Mouse (Mus musculus): ENCODE results near the gene Gm17689. TPM values are rescaled to one million over a fixed set of nuclear protein-coding genes. Genes with fewer than 3 reads are reported as not detected.

Gene Gm17689
- polyA plus RNA-seq (2014; fragmentation: Nextera tagmentation; extraction: Ambion mirVana), result not detected in 2 replicates

DNA sequence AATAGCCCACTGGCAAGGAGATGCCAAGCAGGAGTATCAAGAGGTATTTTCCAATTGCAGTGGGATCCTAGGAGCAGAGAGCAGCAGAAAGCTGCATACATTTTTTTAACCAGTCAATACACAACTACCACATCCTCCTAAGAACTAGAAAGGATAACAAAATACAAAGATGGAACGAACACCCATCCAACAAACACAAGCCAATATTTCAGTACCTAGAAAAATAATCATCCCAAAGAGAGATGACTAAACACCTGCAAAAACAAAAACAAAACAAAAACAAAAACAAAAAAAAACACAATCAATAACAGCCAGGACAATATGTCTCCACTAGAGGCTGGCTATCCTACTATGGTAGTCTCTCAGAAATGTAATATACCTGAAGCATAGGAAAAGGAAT, at the start of gene Gm17689:
TSS of gene Gm17689 (minus strand) at position 101 of the 400 bp plus-strand sequence.
- Histone ChIP-seq H3K4me2 (ENCODE audit: low read depth, low read length) (no peak within 1 kb of the TSS), H3K9me3 (ENCODE audit: control insufficient read depth, low read length) (no peaks in the 10 kb centered on the region), H3K27me3 (replicated peaks; ENCODE audit: control insufficient read depth, insufficient read depth, low read length) (no peaks in the 10 kb centered on the region), H3K27ac (replicated peaks; ENCODE audit: low read depth, low read length) (no peak within 1 kb of the TSS), H3K36me3 (ENCODE audit: control insufficient read depth, insufficient read depth, low read length) (no peaks in the 10 kb centered on the region), H3K9ac (ENCODE audit: low read depth, low read length) (no peak within 1 kb of the TSS), H3K4me1 (ENCODE audit: control insufficient read depth, insufficient read depth, low read length) (no peaks in the 10 kb centered on the region), H3K4me3 (ENCODE audit: low read depth, low read length) (no peak within 1 kb of the TSS)
- no peak for ATAC-seq (ENCODE audit: low read depth)
- DNase-seq (ENCODE audit: low spot score), result no peak
- 58% methylated on average over 1 of the region's 1 CpGs for WGBS

DNA sequence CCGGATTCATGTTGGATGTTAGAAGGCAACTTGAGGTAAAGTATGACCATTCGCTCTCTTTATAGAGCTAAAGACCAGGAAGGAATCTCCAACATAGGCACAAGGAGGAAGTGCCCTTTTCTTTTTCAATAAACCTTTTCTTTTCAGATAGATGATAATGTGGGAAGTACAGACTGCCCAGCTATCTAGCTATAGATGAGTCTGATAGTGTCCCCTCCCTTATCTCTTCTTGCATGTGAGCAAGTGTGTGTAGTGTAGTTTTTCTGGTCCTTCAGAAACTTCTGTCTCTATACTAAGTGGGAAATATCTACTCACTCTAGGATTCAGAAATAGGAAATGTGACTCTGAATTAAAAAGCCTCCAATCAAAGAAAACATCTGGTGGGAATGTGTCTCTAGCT, 40.6 kb downstream of the Gm17689 start, which contains the start of gene Gm5615:
TSS of gene Gm5615 (minus strand) at position 101 of the 400 bp plus-strand sequence.
- 95% methylated on average over 2 of the region's 2 CpGs for WGBS
- H3K36me3 ChIP-seq (ENCODE audit: control insufficient read depth, insufficient read depth, low read length), result no peaks in the 10 kb centered on the region
- no peaks in the 10 kb centered on the region for H3K9me3 ChIP-seq (ENCODE audit: control insufficient read depth, low read length)
- H3K27me3 ChIP-seq (replicated peaks; ENCODE audit: control insufficient read depth, insufficient read depth, low read length), result no peaks in the 10 kb centered on the region
- no peaks in the 10 kb centered on the region for H3K4me1 ChIP-seq (ENCODE audit: control insufficient read depth, insufficient read depth, low read length)
- no peak within 1 kb of the TSS for H3K4me3 ChIP-seq (ENCODE audit: low read depth, low read length)
- no peak for DNase-seq (ENCODE audit: low spot score)
- no peak within 1 kb of the TSS for H3K4me2 ChIP-seq (ENCODE audit: low read depth, low read length)
- no peak for ATAC-seq (ENCODE audit: low read depth)
- no peak within 1 kb of the TSS for H3K9ac ChIP-seq (ENCODE audit: low read depth, low read length)
- H3K27ac ChIP-seq (replicated peaks; ENCODE audit: low read depth, low read length), result no peak within 1 kb of the TSS

Other genes with a start within 250 kb of the Gm17689 start
- not detected in 2 replicates for gene Gm7257, start 150.8 kb downstream of the Gm17689 start, polyA plus RNA-seq (2014; fragmentation: Nextera tagmentation; extraction: Ambion mirVana)
- not detected in 2 replicates for gene Gm9513, start 107.0 kb downstream of the Gm17689 start, polyA plus RNA-seq (2014; fragmentation: Nextera tagmentation; extraction: Ambion mirVana)
- gene Gm5615, start 40.7 kb downstream of the Gm17689 start, polyA plus RNA-seq (2014; fragmentation: Nextera tagmentation; extraction: Ambion mirVana), result not detected in 2 replicates
- not detected in 2 replicates for gene A630095E13Rik, start 60.7 kb upstream of the Gm17689 start, polyA plus RNA-seq (2014; fragmentation: Nextera tagmentation; extraction: Ambion mirVana)
- not detected in 2 replicates for gene Acrv1, start 110.6 kb upstream of the Gm17689 start, polyA plus RNA-seq (2014; fragmentation: Nextera tagmentation; extraction: Ambion mirVana)
- 29.8 and 33.0 TPM in 2 replicates for gene Chek1, start 144.4 kb upstream of the Gm17689 start, polyA plus RNA-seq (2014; fragmentation: Nextera tagmentation; extraction: Ambion mirVana)
- 249 and 264 TPM in 2 replicates for gene Stt3a, start 185.0 kb upstream of the Gm17689 start, polyA plus RNA-seq (2014; fragmentation: Nextera tagmentation; extraction: Ambion mirVana)
- gene Ei24, start 214.8 kb upstream of the Gm17689 start, polyA plus RNA-seq (2014; fragmentation: Nextera tagmentation; extraction: Ambion mirVana), result 51.5 and 60.7 TPM in 2 replicates
- 47.7 and 54.8 TPM in 2 replicates for gene Fez1, start 239.2 kb upstream of the Gm17689 start, polyA plus RNA-seq (2014; fragmentation: Nextera tagmentation; extraction: Ambion mirVana)